Mouse (Mus musculus) myocyte (in vitro differentiated cells): Measurements from ENCODE around the gene Dusp18.

ENCODE experiments used
- MAX ChIP-seq: IDR thresholded peaks from one replicate; pipeline ENCODE4 v1.6.1; 2011; ENCODE audit warnings: low read depth, mild to moderate bottlenecking, control low read depth
- USF1 ChIP-seq: IDR thresholded peaks from one replicate; pipeline ENCODE4 v1.6.1; 2011; ENCODE audit warnings: low read depth, mild to moderate bottlenecking, control low read depth, moderate library complexity

DNA sequence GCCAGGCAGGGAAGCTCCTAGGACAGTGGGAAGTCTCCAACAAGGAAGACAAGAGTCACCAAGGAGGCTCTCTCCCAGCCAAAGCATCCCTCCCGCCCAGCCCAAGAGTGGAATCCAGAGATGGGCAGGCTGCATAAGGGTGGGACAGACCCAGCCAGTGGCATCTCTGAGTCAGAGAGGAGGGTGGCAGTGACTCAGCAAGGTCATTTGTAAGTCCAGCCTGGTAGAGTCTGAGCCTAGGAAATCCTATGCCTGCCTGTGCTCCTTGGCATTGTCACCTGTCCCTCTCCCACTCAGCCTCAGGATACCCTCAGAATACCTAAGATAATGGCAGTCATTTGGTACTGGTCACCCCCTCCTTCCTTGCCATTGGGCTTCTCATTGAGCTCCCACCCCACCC is 10.4 kb downstream of the Dusp18 start:
- TF ChIP-seq USF1 (no peak), MAX (no peak)
